Mouse (Mus musculus) hematopoietic stem cell, adult 5-6 weeks (primary cell): ENCODE data around the gene Slc9a9. TPM values are rescaled to one million over a fixed set of nuclear protein-coding genes. Genes with fewer than 3 reads are reported as not detected.

ENCODE experiments used
- ATAC-seq, 2 experiments: fragments of 125-278 bp in 1 of 2; replicated peaks in 1 of 2; 2 replicates each; pipeline ENCODE4 v1.8.0; 2016 to 2017; ENCODE audit warnings: inconsistent platforms in 2 of 2, mild to moderate bottlenecking in 2 of 2, moderate number of reproducible peaks in 2 of 2, low read depth in 1 of 2, moderate TSS enrichment in 1 of 2; ENCODE audit not compliant: low FRiP score in 2 of 2, poor library complexity in 2 of 2, severe bottlenecking in 2 of 2, insufficient read depth in 1 of 2, low TSS enrichment in 1 of 2
- total RNA-seq: library from RNA; stranded (forward); fragments of 172-1452, 232-1000 nt; gene quantifications from 2 replicates; pipeline ENCODE4 v1.2.3, GENCODE M21; 2017

Gene Slc9a9
- total RNA-seq, 1 experiment from 2014 or later, result 16.7 TPM

DNA sequence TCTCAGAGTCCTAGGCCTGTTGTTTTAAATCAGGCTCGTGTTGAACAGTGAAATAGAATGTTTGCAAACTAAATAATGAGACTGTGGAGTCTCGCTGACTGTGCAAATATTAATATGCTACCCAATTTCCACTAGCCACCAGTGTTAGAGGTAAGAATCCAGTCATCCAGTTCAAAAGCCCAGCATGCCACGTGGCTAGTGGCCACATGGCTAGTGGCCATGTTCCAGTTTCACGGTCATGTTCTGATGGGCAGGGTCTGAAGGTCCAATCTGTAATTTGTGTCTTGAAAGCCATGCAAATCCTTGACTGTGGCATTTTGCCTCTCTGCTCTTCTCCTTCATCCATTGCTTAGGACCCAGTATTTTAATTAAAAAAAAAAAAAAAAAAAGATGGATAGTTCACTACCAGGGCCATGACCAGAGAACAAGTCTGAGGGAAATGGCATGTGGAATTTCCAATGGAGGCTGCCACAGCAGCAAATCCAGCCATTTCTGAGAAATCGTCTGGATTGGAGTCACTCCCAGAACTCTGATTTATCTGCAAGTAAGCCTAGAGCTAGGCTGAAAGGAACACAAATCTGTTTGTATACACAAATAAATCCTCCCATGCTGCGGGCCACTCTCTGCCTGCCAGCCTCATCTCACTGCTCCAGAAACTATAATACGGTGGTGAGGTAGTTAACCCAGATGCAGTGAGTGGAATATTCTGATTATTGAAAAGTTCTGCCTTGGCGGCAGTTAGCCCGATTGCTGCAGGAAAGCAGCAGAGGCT, 35.5 kb downstream of the Slc9a9 start:
- no peak for ATAC-seq

- no peak for ATAC-seq
These were observed 36.0 kb downstream of the Slc9a9 start for GRCm38 (mm10) chr9:94705758-94706026.

GRCm38 (mm10) chr9:94712084-94712483, 42.4 kb downstream of the Slc9a9 start:
- no peak for ATAC-seq

DNA sequence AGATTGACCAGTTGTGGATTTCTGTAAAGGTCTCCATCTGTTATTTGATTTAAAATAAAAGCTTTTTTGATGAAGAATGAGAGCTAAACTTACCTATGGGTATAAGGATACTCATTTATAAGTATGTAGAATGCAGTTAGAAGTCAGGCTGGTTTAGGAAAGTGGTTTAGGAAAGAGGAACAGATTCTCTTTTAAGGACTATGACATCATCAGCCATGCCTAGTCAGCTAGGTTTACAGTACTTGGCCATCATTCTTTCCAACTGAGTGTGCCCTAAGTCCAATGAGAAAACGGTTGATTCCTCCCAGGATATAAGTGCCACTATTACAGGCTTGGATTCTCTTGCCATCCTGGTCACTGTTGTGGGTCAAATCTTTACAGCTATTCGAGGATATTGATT, 47.0 kb downstream of the Slc9a9 start:
- ATAC-seq, result peak in 1 of 2 experiments; percentile 42; a peak in 1 of 4 replicates

DNA sequence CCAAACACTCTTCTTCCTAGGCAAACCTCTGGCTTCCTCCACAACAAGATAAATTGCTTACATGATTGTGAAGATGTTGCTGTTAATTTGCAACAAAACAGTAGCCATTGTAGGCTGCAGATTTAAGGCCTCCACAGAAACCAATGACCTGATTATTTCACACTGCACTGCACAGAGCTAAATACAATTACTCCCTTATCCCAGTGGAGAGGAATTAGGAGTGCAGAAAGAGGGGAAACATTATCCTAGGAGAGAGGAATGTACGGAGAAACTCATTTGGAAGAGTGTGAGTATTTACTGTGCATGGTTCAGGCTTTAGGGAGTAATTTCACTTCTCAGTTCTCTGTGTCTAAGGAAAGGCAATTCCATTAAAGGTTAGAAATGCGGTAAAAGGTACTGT, 53.9 kb downstream of the Slc9a9 start:
- ATAC-seq, result no peak

GRCm38 (mm10) chr9:94725121-94725520, 55.4 kb downstream of the Slc9a9 start:
- ATAC-seq, result no peak

- ATAC-seq, result peak; percentile 68 to 73; a peak in 3 of 4 replicates
These were observed 57.7 kb downstream of the Slc9a9 start for GRCm38 (mm10) chr9:94727457-94727856.

- ATAC-seq, result no peak
These were observed 60.7 kb downstream of the Slc9a9 start for GRCm38 (mm10) chr9:94730396-94730795.

- no peak for ATAC-seq
These were observed 62.4 kb downstream of the Slc9a9 start for GRCm38 (mm10) chr9:94732136-94732535.

DNA sequence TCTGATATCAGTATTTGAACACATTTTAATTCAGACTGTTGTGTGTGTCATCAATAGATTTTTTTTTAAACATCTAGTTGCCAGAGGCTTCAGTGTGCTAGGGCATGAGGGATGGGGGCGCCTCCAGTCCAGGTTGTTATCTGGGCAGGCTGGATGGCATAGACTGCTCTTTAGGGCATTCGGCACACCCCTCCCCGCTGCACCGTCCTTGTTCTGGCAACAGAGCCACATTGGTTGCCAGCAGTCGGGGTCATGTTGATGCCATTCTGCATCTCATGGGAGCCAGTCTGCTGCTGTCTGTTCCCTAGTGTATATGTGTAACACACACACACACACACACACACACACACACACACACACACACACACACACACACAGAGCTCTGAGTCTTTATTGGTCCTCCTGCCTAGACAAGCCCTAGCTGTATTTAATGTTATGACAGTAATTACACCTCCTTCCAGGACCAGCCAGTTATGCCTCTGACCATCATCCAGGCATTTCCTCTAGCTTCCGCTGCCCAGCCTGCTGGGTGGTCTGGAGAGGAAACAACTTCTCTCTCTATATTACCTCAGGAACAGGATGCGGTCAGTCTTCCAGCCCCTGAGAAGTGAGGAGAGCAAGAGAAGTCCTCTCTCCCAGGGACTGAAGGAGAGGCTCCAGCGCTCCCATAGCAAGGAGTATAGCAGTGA, 63.0 kb downstream of the Slc9a9 start:
- peak; percentile 57 to 63 for ATAC-seq

GRCm38 (mm10) chr9:94734320-94734719, 64.6 kb downstream of the Slc9a9 start:
- peak in 1 of 2 experiments; percentile 63; a peak in 2 of 4 replicates for ATAC-seq

DNA sequence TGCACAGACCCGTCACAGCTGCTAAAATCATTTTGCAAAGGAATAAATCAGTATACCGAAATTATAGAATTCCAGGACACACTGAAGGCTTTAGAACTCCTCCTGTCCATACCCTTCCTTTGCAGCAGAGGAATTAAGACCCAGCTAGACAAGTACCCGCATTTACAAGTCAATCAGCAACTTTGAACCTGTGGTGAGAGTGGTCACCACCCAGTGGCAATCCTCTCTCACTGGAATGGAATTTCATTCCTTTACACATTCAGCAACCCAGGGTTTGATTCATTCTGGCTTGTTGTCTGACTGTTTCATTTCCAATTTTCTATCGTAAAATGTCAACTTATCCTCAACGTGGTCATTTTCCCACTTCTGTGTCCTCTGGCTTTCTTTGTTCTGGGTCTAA, 67.5 kb downstream of the Slc9a9 start:
- ATAC-seq, result no peak

GRCm38 (mm10) chr9:94738555-94739427, 69.1 kb downstream of the Slc9a9 start:
- peak; percentile 37 to 54; a peak in 3 of 4 replicates for ATAC-seq

DNA sequence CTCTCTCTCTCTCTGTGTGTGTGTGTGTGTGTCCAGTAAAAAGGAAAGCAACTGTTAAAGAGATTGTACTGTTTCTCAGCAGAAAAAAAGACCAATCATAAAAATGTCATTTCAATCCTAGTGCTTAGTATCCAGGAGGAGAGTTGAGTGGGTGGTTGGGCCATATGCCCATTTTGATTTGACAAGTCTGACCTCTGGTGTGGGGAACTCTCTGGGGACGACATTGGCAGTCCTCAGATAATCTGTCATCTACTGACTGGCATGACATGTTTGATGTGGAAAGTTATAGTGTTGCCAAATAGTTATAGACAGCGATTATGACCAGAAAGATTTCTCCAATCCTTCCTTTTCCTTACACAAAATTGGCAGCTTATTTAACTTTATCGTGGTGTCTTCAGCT, 71.1 kb downstream of the Slc9a9 start:
- no peak for ATAC-seq

- ATAC-seq, result no peak
These were observed 73.6 kb downstream of the Slc9a9 start for GRCm38 (mm10) chr9:94743291-94743690.

DNA sequence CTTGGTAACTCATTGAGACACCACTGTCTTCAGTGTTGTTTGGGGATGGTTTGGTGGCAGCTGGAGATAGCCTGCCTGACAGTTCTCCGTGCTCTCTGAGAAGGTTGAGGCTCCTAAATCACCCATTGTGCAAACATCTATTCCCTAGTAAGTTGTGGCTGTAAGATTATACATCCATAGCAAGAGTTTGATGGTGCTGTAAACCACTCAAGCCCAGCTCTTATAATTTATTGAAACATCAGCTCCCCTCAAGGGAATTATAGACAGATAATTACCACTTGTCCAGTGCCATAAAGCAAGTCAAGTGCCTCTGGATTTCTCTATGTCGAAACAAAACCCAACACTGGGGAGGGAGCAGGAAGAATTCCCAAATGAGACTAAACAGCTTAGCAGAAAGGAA, 78.8 kb downstream of the Slc9a9 start:
- ATAC-seq, result no peak

- no peak for ATAC-seq
These were observed 80.5 kb downstream of the Slc9a9 start for GRCm38 (mm10) chr9:94750187-94750586.
